Mouse (Mus musculus) limb, embryonic 13.5 days (tissue): ENCODE data around the gene Kdm8. TPM values are rescaled to one million over a fixed set of nuclear protein-coding genes. Genes with fewer than 3 reads are reported as not detected.

Experiments
- ATAC-seq: fragments of 200-750 bp; cut with Nextera tagmentation; 2 replicates; pipeline ENCODE4 v1.8.0; 2017; ENCODE audit warnings: low read depth, moderate number of reproducible peaks, moderate TSS enrichment; ENCODE audit not compliant: low FRiP score
- H3K27ac ChIP-seq: fragments of 300-500 bp; sonication (generic); 2 replicates; pipeline ENCODE4 v1.5.1; 2015; ENCODE audit warnings: inconsistent platforms, mild to moderate bottlenecking, moderate library complexity
- H3K27me3 ChIP-seq: fragments of 300-500 bp; sonication (generic); 2 replicates; pipeline ENCODE4 v1.6.1; 2015; ENCODE audit warnings: mild to moderate bottlenecking, inconsistent platforms
- H3K36me3 ChIP-seq: fragments of 300-500 bp; sonication (generic); 2 replicates; pipeline ENCODE4 v1.6.1; 2015; ENCODE audit warnings: inconsistent platforms, mild to moderate bottlenecking, moderate library complexity
- H3K4me1 ChIP-seq: fragments of 300-500 bp; sonication (generic); 2 replicates; pipeline ENCODE4 v1.6.1; 2015; ENCODE audit warnings: inconsistent platforms
- H3K4me2 ChIP-seq: fragments of 300-500 bp; sonication (generic); replicated peaks from 2 replicates; pipeline ENCODE4 v1.6.1; 2015; ENCODE audit warnings: inconsistent platforms, mild to moderate bottlenecking, moderate library complexity
- H3K4me3 ChIP-seq: fragments of 300-500 bp; sonication (generic); 2 replicates; pipeline ENCODE4 v1.5.1; 2015; ENCODE audit warnings: moderate library complexity, mild to moderate bottlenecking, inconsistent platforms
- H3K9ac ChIP-seq: fragments of 300-500 bp; sonication (generic); 2 replicates; pipeline ENCODE4 v1.6.1; 2015; ENCODE audit warnings: mild to moderate bottlenecking, inconsistent platforms
- H3K9me3 ChIP-seq: fragments of 300-500 bp; sonication (generic); 2 replicates; pipeline ENCODE4 v1.6.1; 2016; ENCODE audit warnings: inconsistent platforms
- WGBS: fragments of 180-500 bp; shearing (Covaris S2); methylation state at CpG from one replicate; pipeline ENCODE4 v1.1.7; 2015; 5-methylcytosine and 5-hydroxymethylcytosine counted together
- polyA plus RNA-seq: library from polyadenylated mRNA; unstranded; fragments of >200 nt; fragmentation: Nextera tagmentation; extraction: Ambion mirVana; gene quantifications from 2 replicates; pipeline ENCODE4 v1.2.1, GENCODE M21; 2015

The Kdm8 gene
- polyA plus RNA-seq, 1 experiment from 2014 or later: 11.1 TPM

GRCm38 (mm10) chr7:125511432-125511831, 67.0 kb downstream of the Kdm8 start:
- peaks cover 10% of the 10 kb centered on the region; the same call in 1 of the 2 replicates for H3K4me1 ChIP-seq
- no peak overlapping the region for H3K4me2 ChIP-seq
- ATAC-seq: no peak
- no peaks in the 10 kb centered on the region for H3K27me3 ChIP-seq
- H3K4me3 ChIP-seq: no peak overlapping the region
- H3K9ac ChIP-seq: no peak overlapping the region
- H3K27ac ChIP-seq: no peak overlapping the region
- WGBS: 83% methylated on average over 5 of the region's 5 CpGs
- no peaks in the 10 kb centered on the region for H3K9me3 ChIP-seq
- no peaks in the 10 kb centered on the region for H3K36me3 ChIP-seq

DNA sequence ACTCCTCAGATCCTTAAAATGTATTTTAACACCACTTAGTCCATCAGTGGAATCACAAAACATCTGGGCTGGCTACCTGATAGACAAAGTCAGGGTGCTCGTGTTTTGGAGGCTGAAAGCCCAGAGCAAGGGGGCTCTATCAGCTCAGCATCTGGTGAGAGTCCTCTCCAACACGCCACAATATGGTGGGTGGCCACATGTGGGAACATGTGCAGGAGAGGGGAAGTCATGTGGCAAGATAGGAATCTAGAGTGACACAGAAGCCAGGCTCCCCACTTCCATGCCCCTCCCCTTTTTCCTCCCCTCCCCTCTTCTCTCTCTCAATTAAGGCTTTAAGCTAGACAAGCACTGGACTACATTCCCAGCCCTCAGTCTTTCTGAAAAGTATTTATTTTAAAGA, 67.4 kb downstream of the Kdm8 start:
- peaks cover 10% of the 10 kb centered on the region; the same call in 1 of the 2 replicates for H3K4me1 ChIP-seq
- ATAC-seq: no peak
- no peaks in the 10 kb centered on the region for H3K27me3 ChIP-seq
- no peak overlapping the region for H3K27ac ChIP-seq
- H3K36me3 ChIP-seq: no peaks in the 10 kb centered on the region
- H3K4me3 ChIP-seq: no peak overlapping the region
- no peak overlapping the region for H3K4me2 ChIP-seq
- WGBS: 59% methylated on average over 2 of the region's 2 CpGs
- no peak overlapping the region for H3K9ac ChIP-seq
- no peaks in the 10 kb centered on the region for H3K9me3 ChIP-seq

Other genes starting within 250 kb of the Kdm8 start
- gene Nsmce1, start 46.9 kb downstream of the Kdm8 start, polyA plus RNA-seq: 121 and 122 TPM in 2 replicates
- gene Il4ra, start 107.4 kb downstream of the Kdm8 start, polyA plus RNA-seq: 6.0 and 6.8 TPM in 2 replicates
- 0.49 and 0.55 TPM in 2 replicates for gene Il21r, start 158.8 kb downstream of the Kdm8 start, polyA plus RNA-seq